Mouse (Mus musculus) heart, postnatal 0 days (tissue): Measurements from ENCODE around the gene Olfr547.

Experiments
- CTCF ChIP-seq: IDR thresholded peaks from 2 replicates; pipeline ENCODE4 v1.5.1; 2016; ENCODE audit warnings: antibody characterized with exemption, control low read depth, low read depth
- EP300 ChIP-seq: IDR thresholded peaks from 2 replicates; pipeline ENCODE4 v1.6.1; 2016; ENCODE audit warnings: antibody characterized with exemption, low read depth

GRCm38 (mm10) chr7:102566219-102566618, 31.7 kb downstream of the Olfr547 start:
- no peak for TF ChIP-seq CTCF
- TF ChIP-seq EP300, result no peak
